ENCODE assay signal across 26 mouse cellular contexts in genomic region chr17:28153095-28153494, GRCm38 (mm10). TPM values are rescaled to one million over a fixed set of nuclear protein-coding genes. Genes with fewer than 3 reads are reported as not detected.
"Had no signal": no experiment of that assay in that cellular context is flagged by ENCODE, and none has a peak within 500 bp of the region (broad histone marks: within the 10 kb centered on the region; RNA-seq: fewer than 3 reads in every experiment).

No protein-coding gene starts in this region.

- H3K9ac ChIP-seq: limb, embryonic 13.5 days; lung, embryonic 15.5 days; midbrain, embryonic 13.5 days; neural tube, embryonic 13.5 days; stomach, embryonic 15.5 days had no signal

- DNase-seq: kidney, adult 18-20 months; kidney, adult 9 months; kidney, postnatal 14 days; kidney, postnatal 4 days; layer of hippocampus, adult 9-11 months; lung, adult 18-20 months; lung, postnatal 10 days; lung, postnatal 36 days; retina, postnatal 1 day; right cerebral cortex, postnatal 25 days; spleen, adult 18-20 months; thymus, adult 2 months; thymus, postnatal 14 days; thymus, postnatal 4 days had no signal

- H3K4me1 ChIP-seq: megakaryocyte, embryonic 14.5 days; stomach, embryonic 15.5 days had no signal

- H3K36me3 ChIP-seq: lung, embryonic 15.5 days; stomach, embryonic 15.5 days had no signal

- H3K9me3 ChIP-seq: limb, embryonic 10.5 days; limb, embryonic 13.5 days; lung, embryonic 15.5 days; megakaryocyte, embryonic 14.5 days; midbrain, embryonic 10.5 days; midbrain, embryonic 13.5 days; neural tube, embryonic 13.5 days; stomach, embryonic 15.5 days had no signal

- H3K4me2 ChIP-seq: limb, embryonic 13.5 days; lung, embryonic 15.5 days; midbrain, embryonic 13.5 days; neural tube, embryonic 13.5 days; stomach, embryonic 15.5 days had no signal

- ATAC-seq: midbrain, embryonic 13.5 days; midbrain, embryonic 16.5 days had no signal

- H3K4me3 ChIP-seq: layer of hippocampus, adult 2 months; limb, embryonic 10.5 days; limb, embryonic 13.5 days; lung, embryonic 15.5 days; megakaryocyte, embryonic 14.5 days; midbrain, embryonic 10.5 days; midbrain, embryonic 13.5 days; myocyte; neural tube, embryonic 13.5 days; stomach, embryonic 15.5 days had no signal

- H3K27ac ChIP-seq: layer of hippocampus, adult 2 months; limb, embryonic 10.5 days; limb, embryonic 13.5 days; lung, embryonic 15.5 days; midbrain, embryonic 10.5 days; midbrain, embryonic 13.5 days; neural tube, embryonic 13.5 days; stomach, embryonic 15.5 days had no signal

- H3K27me3 ChIP-seq: limb, embryonic 13.5 days; lung, embryonic 15.5 days; midbrain, embryonic 13.5 days; neural tube, embryonic 13.5 days; stomach, embryonic 15.5 days had no signal

RNA-seq across cellular contexts. Expression of gene Scube3, which starts 11.2 kb away (rescaled TPM):
- total RNA-seq: liver, adult 2 months had no signal
